Mouse (Mus musculus) cortical plate, adult 2 months (tissue): ENCODE measurements around the gene Lpp.

Experiments used
- CTCF ChIP-seq: fragments of 200-500 bp; IDR thresholded peaks from 2 replicates; pipeline ENCODE4 v1.5.1; 2011; ENCODE audit warnings: mild to moderate bottlenecking, control low read depth, low read length; ENCODE audit not compliant: insufficient read depth; ENCODE audit errors: extremely low read depth
- POLR2A ChIP-seq: fragments of 200-500 bp; IDR thresholded peaks from 2 replicates; pipeline ENCODE4 v1.6.1; 2011; ENCODE audit warnings: mild to moderate bottlenecking, low read length, control low read depth; ENCODE audit not compliant: insufficient read depth; ENCODE audit errors: extremely low read depth

DNA sequence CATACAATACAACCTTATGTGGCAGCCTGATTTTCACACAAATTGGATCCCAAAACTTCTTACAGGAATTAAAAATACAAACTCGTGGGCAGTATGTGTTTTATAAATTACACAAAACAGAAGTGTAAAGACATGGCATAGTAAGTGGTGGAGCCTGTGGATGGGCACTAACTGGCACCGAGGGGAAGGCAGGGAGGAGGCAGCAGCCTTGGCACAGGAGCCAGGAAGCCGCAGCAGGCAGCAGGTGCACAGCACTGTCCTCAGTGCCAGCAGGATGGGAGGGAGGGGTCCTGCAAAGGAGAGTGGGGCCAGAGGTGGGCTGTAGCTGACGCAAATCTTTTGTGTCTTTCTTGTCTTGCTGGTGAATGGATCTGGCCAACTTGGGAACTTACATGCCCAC lies 19.8 kb downstream of the Lpp start:
- TF ChIP-seq CTCF = no peak
- TF ChIP-seq POLR2A = no peak
